Mouse (Mus musculus): ENCODE results near the gene Tmem179b. TPM values are rescaled to one million over a fixed set of nuclear protein-coding genes. Genes with fewer than 3 reads are reported as not detected.

Gene Tmem179b
- polyA plus RNA-seq, 1 experiment, result 28.7 TPM

GRCm38 (mm10) chr19:8726609-8727390 is 47.5 kb downstream of the Tmem179b start:
- Histone ChIP-seq H3K27me3 (ENCODE audit: control insufficient read depth, insufficient read depth, insufficient read length) (no peaks in the 10 kb centered on the region), H3K79me3 (ENCODE audit: low read depth) (peaks cover 35% of the 10 kb centered on the region), H3ac (ENCODE audit: control insufficient read depth, insufficient read length, low read depth) (no peak overlapping the region), H3K36me3 (ENCODE audit: control insufficient read depth, insufficient read depth) (peaks cover 32% of the 10 kb centered on the region), H3K4me3 (ENCODE audit: insufficient read depth, poor library complexity, severe bottlenecking) (no peak overlapping the region), H3K79me2 (ENCODE audit: control insufficient read depth, insufficient read depth) (peaks cover 48% of the 10 kb centered on the region)
- TF ChIP-seq MAX (IDR thresholded peaks at IDR 0.05), result peak; percentile 3
- no peak for TF ChIP-seq CTCF (IDR thresholded peaks at IDR 0.05; ENCODE audit: control insufficient read depth, insufficient read depth, insufficient read length)

GRCm38 (mm10) chr19:8725081-8725613 is 49.1 kb downstream of the Tmem179b start:
- Histone ChIP-seq H3ac (ENCODE audit: control insufficient read depth, insufficient read length, low read depth) (peak overlapping the region; percentile 94), H3K79me3 (ENCODE audit: low read depth) (peaks cover 51% of the 10 kb centered on the region), H3K4me3 (ENCODE audit: insufficient read depth, poor library complexity, severe bottlenecking) (peak overlapping the region; percentile 93), H3K36me3 (ENCODE audit: control insufficient read depth, insufficient read depth) (peaks cover 33% of the 10 kb centered on the region), H3K79me2 (ENCODE audit: control insufficient read depth, insufficient read depth) (peaks cover 64% of the 10 kb centered on the region), H3K27me3 (ENCODE audit: control insufficient read depth, insufficient read depth, insufficient read length) (no peaks in the 10 kb centered on the region)
- TF ChIP-seq CTCF (IDR thresholded peaks at IDR 0.05; ENCODE audit: control insufficient read depth, insufficient read depth, insufficient read length) (no peak), MYOD1 (IDR thresholded peaks at IDR 0.05; ENCODE audit: control insufficient read depth, insufficient read length, low read depth) (no peak), MYOG (IDR thresholded peaks at IDR 0.05; ENCODE audit: control insufficient read depth, extremely low read depth, insufficient read length) (no peak), FOSL1 (IDR thresholded peaks at IDR 0.05; ENCODE audit: insufficient read depth, low read length, poor library complexity, severe bottlenecking) (no peak), USF1 (IDR thresholded peaks at IDR 0.05; ENCODE audit: low read depth) (no peak), MAX (IDR thresholded peaks at IDR 0.05) (no peak), CEBPB (IDR thresholded peaks at IDR 0.05; ENCODE audit: low read depth) (no peak)

GRCm38 (mm10) chr19:8724392-8724791 is 49.9 kb downstream of the Tmem179b start:
- peak overlapping the region; percentile 94 for H3ac ChIP-seq (ENCODE audit: control insufficient read depth, insufficient read length, low read depth)
- peaks cover 70% of the 10 kb centered on the region for H3K79me2 ChIP-seq (ENCODE audit: control insufficient read depth, insufficient read depth)
- no peaks in the 10 kb centered on the region for H3K27me3 ChIP-seq (ENCODE audit: control insufficient read depth, insufficient read depth, insufficient read length)
- peaks cover 53% of the 10 kb centered on the region for H3K79me3 ChIP-seq (ENCODE audit: low read depth)
- TF ChIP-seq FOSL1 (IDR thresholded peaks at IDR 0.05; ENCODE audit: insufficient read depth, low read length, poor library complexity, severe bottlenecking) (no peak), CEBPB (IDR thresholded peaks at IDR 0.05; ENCODE audit: low read depth) (no peak), MYOD1 (IDR thresholded peaks at IDR 0.05; ENCODE audit: control insufficient read depth, insufficient read length, low read depth) (no peak), CTCF (IDR thresholded peaks at IDR 0.05; ENCODE audit: control insufficient read depth, insufficient read depth, insufficient read length) (no peak), USF1 (IDR thresholded peaks at IDR 0.05; ENCODE audit: low read depth) (no peak), MAX (IDR thresholded peaks at IDR 0.05) (no peak), MYOG (IDR thresholded peaks at IDR 0.05; ENCODE audit: control insufficient read depth, extremely low read depth, insufficient read length) (no peak)
- H3K36me3 ChIP-seq (ENCODE audit: control insufficient read depth, insufficient read depth), result peaks cover 38% of the 10 kb centered on the region
- H3K4me3 ChIP-seq (ENCODE audit: insufficient read depth, poor library complexity, severe bottlenecking), result peak overlapping the region; percentile 93

- Histone ChIP-seq H3K79me2 (ENCODE audit: control insufficient read depth, insufficient read depth) (peaks cover 74% of the 10 kb centered on the region), H3ac (ENCODE audit: control insufficient read depth, insufficient read length, low read depth) (peak overlapping the region; percentile 94), H3K79me3 (ENCODE audit: low read depth) (peaks cover 54% of the 10 kb centered on the region), H3K4me3 (ENCODE audit: insufficient read depth, poor library complexity, severe bottlenecking) (peak overlapping the region; percentile 93), H3K36me3 (ENCODE audit: control insufficient read depth, insufficient read depth) (peaks cover 38% of the 10 kb centered on the region), H3K27me3 (ENCODE audit: control insufficient read depth, insufficient read depth, insufficient read length) (no peaks in the 10 kb centered on the region)
- TF ChIP-seq MYOD1 (IDR thresholded peaks at IDR 0.05; ENCODE audit: control insufficient read depth, insufficient read length, low read depth) (no peak), MYOG (IDR thresholded peaks at IDR 0.05; ENCODE audit: control insufficient read depth, extremely low read depth, insufficient read length) (no peak), CEBPB (IDR thresholded peaks at IDR 0.05; ENCODE audit: low read depth) (no peak), USF1 (IDR thresholded peaks at IDR 0.05; ENCODE audit: low read depth) (no peak), CTCF (IDR thresholded peaks at IDR 0.05; ENCODE audit: control insufficient read depth, insufficient read depth, insufficient read length) (no peak), FOSL1 (IDR thresholded peaks at IDR 0.05; ENCODE audit: insufficient read depth, low read length, poor library complexity, severe bottlenecking) (no peak), MAX (IDR thresholded peaks at IDR 0.05) (no peak)
These were observed 50.5 kb downstream of the Tmem179b start for GRCm38 (mm10) chr19:8723574-8724346.

GRCm38 (mm10) chr19:8722907-8723573 is 51.2 kb downstream of the Tmem179b start, which contains the start of gene Slc3a2:
TSS of gene Slc3a2 (minus strand) at chr19:8723369.
- H3K79me2 ChIP-seq (ENCODE audit: control insufficient read depth, insufficient read depth), result peaks cover 81% of the 10 kb centered on the region
- peaks cover 38% of the 10 kb centered on the region for H3K36me3 ChIP-seq (ENCODE audit: control insufficient read depth, insufficient read depth)
- no peaks in the 10 kb centered on the region for H3K27me3 ChIP-seq (ENCODE audit: control insufficient read depth, insufficient read depth, insufficient read length)
- peaks cover 59% of the 10 kb centered on the region for H3K79me3 ChIP-seq (ENCODE audit: low read depth)
- H3ac ChIP-seq (ENCODE audit: control insufficient read depth, insufficient read length, low read depth), result peak within 1 kb of the TSS; percentile 94
- H3K4me3 ChIP-seq (ENCODE audit: insufficient read depth, poor library complexity, severe bottlenecking), result peak within 1 kb of the TSS; percentile 93
- TF ChIP-seq FOSL1 (IDR thresholded peaks at IDR 0.05; ENCODE audit: insufficient read depth, low read length, poor library complexity, severe bottlenecking) (no peak), MAX (IDR thresholded peaks at IDR 0.05) (peak; percentile 86), MYOD1 (IDR thresholded peaks at IDR 0.05; ENCODE audit: control insufficient read depth, insufficient read length, low read depth) (no peak), CEBPB (IDR thresholded peaks at IDR 0.05; ENCODE audit: low read depth) (no peak)

All from C2C12 (cell line).